Mouse (Mus musculus) cortical plate, adult 2 months (tissue): ENCODE results near the gene Plekha3.

Experiments used
- CTCF ChIP-seq: fragments of 200-500 bp; IDR thresholded peaks from 2 replicates; pipeline ENCODE4 v1.5.1; 2011; ENCODE audit warnings: mild to moderate bottlenecking, control low read depth, low read length; ENCODE audit not compliant: insufficient read depth; ENCODE audit errors: extremely low read depth
- POLR2A ChIP-seq: fragments of 200-500 bp; IDR thresholded peaks from 2 replicates; pipeline ENCODE4 v1.6.1; 2011; ENCODE audit warnings: mild to moderate bottlenecking, low read length, control low read depth; ENCODE audit not compliant: insufficient read depth; ENCODE audit errors: extremely low read depth

GRCm38 (mm10) chr2:76659419-76659818, 15.7 kb upstream of the Plekha3 start:
- no peak for TF ChIP-seq CTCF
- TF ChIP-seq POLR2A, result no peak
